In genomic region chr6:29717541-29717940, GRCm38 (mm10) we compare ENCODE assay signal across 9 mouse cellular contexts. TPM values are rescaled to one million over a fixed set of nuclear protein-coding genes. Genes with fewer than 3 reads are reported as not detected.
DNase-seq lines count a peak whose midpoint lies in the region; ATAC-seq and TF ChIP-seq lines count a peak whose summit lies in the region.
"Had no signal": no experiment of that assay in that cellular context is flagged by ENCODE, and none has a peak within 500 bp of the region (broad histone marks: within the 10 kb centered on the region; RNA-seq: fewer than 3 reads in every experiment).

No protein-coding gene starts in this region.

- peaks cover 16% of the 10 kb centered on the region for H3K4me1 ChIP-seq in heart, embryonic 15.5 days (replicated peaks)
- no peaks in the 10 kb centered on the region; the same call in 1 of the 2 replicates for H3K4me1 ChIP-seq in lung, postnatal 0 days (ENCODE audit: insufficient read depth, low read depth, low read length)
- peaks cover 17% of the 10 kb centered on the region for H3K4me1 ChIP-seq in hindbrain, embryonic 16.5 days (ENCODE audit: control insufficient read depth, insufficient read depth, low read depth, low read length)
- H3K4me1 ChIP-seq in stomach, embryonic 14.5 days (ENCODE audit: control insufficient read depth, insufficient read depth, low read length) = peaks cover 8% of the 10 kb centered on the region; the same call in 1 of the 2 replicates

- no peaks in the 10 kb centered on the region for H3K36me3 ChIP-seq in heart, embryonic 15.5 days
- H3K36me3 ChIP-seq in lung, postnatal 0 days (ENCODE audit: insufficient read depth, low read length) = no peaks in the 10 kb centered on the region
- H3K36me3 ChIP-seq in hindbrain, embryonic 16.5 days (ENCODE audit: control insufficient read depth, insufficient read depth, low read length) = no peaks in the 10 kb centered on the region
- H3K36me3 ChIP-seq in stomach, embryonic 14.5 days (ENCODE audit: control insufficient read depth, insufficient read depth, low read length) = no peaks in the 10 kb centered on the region

- H3K9me3 ChIP-seq in heart, embryonic 15.5 days (replicated peaks) = no peaks in the 10 kb centered on the region
- H3K9me3 ChIP-seq in lung, postnatal 0 days (ENCODE audit: low read length) = no peaks in the 10 kb centered on the region
- H3K9me3 ChIP-seq in hindbrain, embryonic 16.5 days (ENCODE audit: control insufficient read depth, low read length) = no peaks in the 10 kb centered on the region
- H3K9me3 ChIP-seq in stomach, embryonic 14.5 days (ENCODE audit: control insufficient read depth, low read depth, low read length) = no peaks in the 10 kb centered on the region

- TF ChIP-seq CTCF in lung, postnatal 0 days (IDR thresholded peaks at IDR 0.05) = no peak

- no peak overlapping the region for H3K27ac ChIP-seq in heart, embryonic 15.5 days
- no peak overlapping the region for H3K27ac ChIP-seq in lung, postnatal 0 days (ENCODE audit: low read length)
- peak overlapping the region; percentile 58 for H3K27ac ChIP-seq in hindbrain, embryonic 16.5 days (ENCODE audit: low read depth, low read length)
- peak overlapping the region; percentile 33; the same call in 1 of the 2 replicates for H3K27ac ChIP-seq in stomach, embryonic 14.5 days (ENCODE audit: low read length)

- no peak overlapping the region for H3K9ac ChIP-seq in heart, embryonic 15.5 days
- no peak overlapping the region for H3K9ac ChIP-seq in lung, postnatal 0 days (replicated peaks; ENCODE audit: low read depth)
- H3K9ac ChIP-seq in hindbrain, embryonic 16.5 days (ENCODE audit: low read depth, low read length) = 0 out of 2 replicates have a peak overlapping the region, but pooled peaks have one; percentile 13
- H3K9ac ChIP-seq in stomach, embryonic 14.5 days (replicated peaks; ENCODE audit: low read depth, low read length) = no peak overlapping the region

- no peak for DNase-seq in heart, postnatal 4 days
- DNase-seq in lung, postnatal 0 days (ENCODE audit: low spot score) = no peak
- DNase-seq in lung, adult 18-20 months = no peak
- no peak for DNase-seq in gastrocnemius, postnatal 25 days
- no peak for DNase-seq in ovary, adult 18-20 months (ENCODE audit: low spot score)
- DNase-seq: right cerebral cortex, postnatal 14 days had no signal

- no peak overlapping the region for H3K4me3 ChIP-seq in heart, embryonic 15.5 days
- H3K4me3 ChIP-seq in lung, postnatal 0 days (ENCODE audit: low read depth, low read length) = no peak overlapping the region
- H3K4me3 ChIP-seq in hindbrain, embryonic 16.5 days (ENCODE audit: low read length) = no peak overlapping the region
- no peak overlapping the region for H3K4me3 ChIP-seq in stomach, embryonic 14.5 days (ENCODE audit: low read depth, low read length)

- no peak for ATAC-seq in heart, embryonic 15.5 days (replicated peaks; ENCODE audit: insufficient number of reproducible peaks, insufficient read depth, low FRiP score, low read depth)
- no peak for ATAC-seq in lung, postnatal 0 days
- no peak for ATAC-seq in hindbrain, embryonic 16.5 days
- ATAC-seq in stomach, embryonic 14.5 days (ENCODE audit: insufficient number of reproducible peaks, insufficient read depth, low FRiP score, low read depth) = no peak

- H3K27me3 ChIP-seq in heart, embryonic 15.5 days = 0 out of 2 replicates have a peak, but pooled peaks cover 3% of the 10 kb centered on the region
- peaks cover 3% of the 10 kb centered on the region; the same call in 1 of the 2 replicates for H3K27me3 ChIP-seq in lung, postnatal 0 days (replicated peaks; ENCODE audit: insufficient read depth, low read length)
- H3K27me3 ChIP-seq in hindbrain, embryonic 16.5 days (replicated peaks; ENCODE audit: control insufficient read depth, insufficient read depth, low read length) = no peaks in the 10 kb centered on the region
- H3K27me3 ChIP-seq in stomach, embryonic 14.5 days (ENCODE audit: control insufficient read depth, insufficient read depth, low read length) = no peaks in the 10 kb centered on the region

- H3K4me2 ChIP-seq in heart, embryonic 15.5 days = peak overlapping the region; percentile 83
- H3K4me2 ChIP-seq in lung, postnatal 0 days (replicated peaks; ENCODE audit: low read depth, low read length) = 0 out of 2 replicates have a peak overlapping the region, but pooled peaks have one; percentile 19
- peak overlapping the region; percentile 62 for H3K4me2 ChIP-seq in hindbrain, embryonic 16.5 days (ENCODE audit: low read length)
- peak overlapping the region; percentile 37 for H3K4me2 ChIP-seq in stomach, embryonic 14.5 days (replicated peaks; ENCODE audit: low read depth, low read length)

- WGBS in heart, embryonic 15.5 days = 54% methylated on average over 10 of the region's 10 CpGs
- 56% methylated on average over 10 of the region's 10 CpGs for WGBS in lung, postnatal 0 days
- WGBS in hindbrain, embryonic 16.5 days = 54% methylated on average over 10 of the region's 10 CpGs
- WGBS in stomach, embryonic 14.5 days = 56% methylated on average over 10 of the region's 10 CpGs

- no peak for TF ChIP-seq EP300 in lung, postnatal 0 days (IDR thresholded peaks at IDR 0.05)

RNA-seq across cellular contexts. Expression of gene Smo, which starts 17.8 kb away (rescaled TPM):
- polyA plus RNA-seq in heart, embryonic 15.5 days (2015; fragmentation: Nextera tagmentation; extraction: Ambion mirVana) = 14.2 and 24.4 TPM in 2 replicates
- 10 to 100 TPM; 29.5 to 30.3 TPM for total RNA-seq in heart, postnatal 4 days (2021)
- polyA plus RNA-seq in lung, postnatal 0 days (2015; fragmentation: Nextera tagmentation; extraction: Ambion mirVana) = 8.8 and 10.9 TPM in 2 replicates
- polyA plus RNA-seq in hindbrain, embryonic 16.5 days (2015; fragmentation: Nextera tagmentation; extraction: Ambion mirVana) = 10.4 and 14.2 TPM in 2 replicates
- polyA plus RNA-seq in stomach, embryonic 14.5 days (2014; fragmentation: Nextera tagmentation; extraction: Ambion mirVana) = 49.8 and 58.4 TPM in 2 replicates
- total RNA-seq in gastrocnemius, postnatal 25 days (2021) = 1 to 10 TPM; 5.5 to 5.9 TPM

RNA-seq across cellular contexts. Expression of gene Tspan33, which starts 23.5 kb away (rescaled TPM):
- 3.8 and 5.9 TPM in 2 replicates for polyA plus RNA-seq in heart, embryonic 15.5 days (2015; fragmentation: Nextera tagmentation; extraction: Ambion mirVana)
- total RNA-seq in heart, postnatal 4 days (2021) = 1 to 10 TPM in 1 of 2 experiments, under 1 TPM in 1; 0.93 to 1.4 TPM
- 3.9 and 4.0 TPM in 2 replicates for polyA plus RNA-seq in lung, postnatal 0 days (2015; fragmentation: Nextera tagmentation; extraction: Ambion mirVana)
- 10.8 and 15.2 TPM in 2 replicates for polyA plus RNA-seq in hindbrain, embryonic 16.5 days (2015; fragmentation: Nextera tagmentation; extraction: Ambion mirVana)
- 2.2 and 2.3 TPM in 2 replicates for polyA plus RNA-seq in stomach, embryonic 14.5 days (2014; fragmentation: Nextera tagmentation; extraction: Ambion mirVana)
- total RNA-seq in gastrocnemius, postnatal 25 days (2021) = 1 to 10 TPM; 2.8 to 3.1 TPM

RNA-seq across cellular contexts. Expression of gene Ahcyl2, which starts 50.3 kb away (rescaled TPM):
- polyA plus RNA-seq in heart, embryonic 15.5 days (2015; fragmentation: Nextera tagmentation; extraction: Ambion mirVana) = 5.8 and 9.1 TPM in 2 replicates
- 10 to 100 TPM; 13.8 to 17.1 TPM for total RNA-seq in heart, postnatal 4 days (2021)
- polyA plus RNA-seq in lung, postnatal 0 days (2015; fragmentation: Nextera tagmentation; extraction: Ambion mirVana) = 11.8 and 17.1 TPM in 2 replicates
- polyA plus RNA-seq in hindbrain, embryonic 16.5 days (2015; fragmentation: Nextera tagmentation; extraction: Ambion mirVana) = 20.5 and 22.3 TPM in 2 replicates
- polyA plus RNA-seq in stomach, embryonic 14.5 days (2014; fragmentation: Nextera tagmentation; extraction: Ambion mirVana) = 33.9 and 35.1 TPM in 2 replicates
- total RNA-seq in gastrocnemius, postnatal 25 days (2021) = 10 to 100 TPM; 16.0 to 19.0 TPM

Comparison
In these comparisons a context has a peak if more than half of its experiments do, and no peak if none do; other contexts are left out.
1. H3K27ac ChIP-seq: peak in hindbrain, embryonic 16.5 days (single experiment) and stomach, embryonic 14.5 days (single experiment); none in heart, embryonic 15.5 days (single experiment) and lung, postnatal 0 days (single experiment).
2. H3K4me2 ChIP-seq: peak in every context shown above with its lines; median percentile 83 in heart, embryonic 15.5 days; 62 in hindbrain, embryonic 16.5 days; 37 in stomach, embryonic 14.5 days; 19 in lung, postnatal 0 days.